Mouse (Mus musculus) thymus, postnatal 0 days (tissue): ENCODE results near the gene Bdh1. TPM values are rescaled to one million over a fixed set of nuclear protein-coding genes. Genes with fewer than 3 reads are reported as not detected.
"Not testable (repeated sequence)": the region's sequence is repeated elsewhere in the genome, so short reads cannot be mapped to it uniquely, and the experiment has no call there.

ENCODE experiments used
- DNase-seq: peaks from one replicate; pipeline ENCODE4 v3.0.0-alpha.2; 2015; ENCODE audit warnings: low spot score
- polyA plus RNA-seq: library from polyadenylated mRNA; unstranded; fragments of >200 nt; fragmentation: Nextera tagmentation; extraction: Ambion mirVana; gene quantifications from 2 replicates; pipeline ENCODE4 v1.2.1, GENCODE M21; 2015

Bdh1 gene
- 76.1 and 78.6 TPM in 2 replicates for polyA plus RNA-seq

GRCm38 (mm10) chr16:31422000-31422399 is at the start of gene Bdh1:
TSS of gene Bdh1 (plus strand) at chr16:31422280.
- no peak for DNase-seq

GRCm38 (mm10) chr16:31372316-31372715 is 49.8 kb upstream of the Bdh1 start:
- not testable (repeated sequence) for DNase-seq

- not testable (repeated sequence) for DNase-seq
These were observed 46.0 kb upstream of the Bdh1 start for GRCm38 (mm10) chr16:31375877-31376582.

GRCm38 (mm10) chr16:31388269-31388668 is 33.8 kb upstream of the Bdh1 start:
- DNase-seq: not testable (repeated sequence)

- DNase-seq: no peak
These were observed 22.8 kb upstream of the Bdh1 start for GRCm38 (mm10) chr16:31399231-31399630.

- DNase-seq: no peak
These were observed 21.0 kb upstream of the Bdh1 start for GRCm38 (mm10) chr16:31400908-31401692.

GRCm38 (mm10) chr16:31402096-31402495 is 20.0 kb upstream of the Bdh1 start:
- no peak for DNase-seq

GRCm38 (mm10) chr16:31403971-31404370 is 18.1 kb upstream of the Bdh1 start:
- no peak for DNase-seq

GRCm38 (mm10) chr16:31405040-31405439 is 17.0 kb upstream of the Bdh1 start:
- no peak for DNase-seq

GRCm38 (mm10) chr16:31407872-31408271 is 14.2 kb upstream of the Bdh1 start:
- DNase-seq: no peak

GRCm38 (mm10) chr16:31410969-31411368 is 11.1 kb upstream of the Bdh1 start:
- no peak for DNase-seq

GRCm38 (mm10) chr16:31412321-31412720 is 9.8 kb upstream of the Bdh1 start:
- DNase-seq: no peak

GRCm38 (mm10) chr16:31413777-31414176 is 8.3 kb upstream of the Bdh1 start:
- DNase-seq: no peak

GRCm38 (mm10) chr16:31415885-31416450 is 6.1 kb upstream of the Bdh1 start:
- DNase-seq: no peak

GRCm38 (mm10) chr16:31418704-31419103 is 3.4 kb upstream of the Bdh1 start:
- no peak for DNase-seq

- DNase-seq: no peak
These were observed 2.6 kb upstream of the Bdh1 start for GRCm38 (mm10) chr16:31419457-31419856.

- DNase-seq: no peak
These were observed 642 bp downstream of the Bdh1 start for GRCm38 (mm10) chr16:31422722-31423121.

- DNase-seq: no peak
These were observed 1.3 kb downstream of the Bdh1 start for GRCm38 (mm10) chr16:31423368-31423767.

- peak; percentile 16 for DNase-seq
These were observed 2.5 kb downstream of the Bdh1 start for GRCm38 (mm10) chr16:31424416-31425187.

GRCm38 (mm10) chr16:31425508-31425907 is 3.4 kb downstream of the Bdh1 start:
- peak; percentile 75 for DNase-seq

GRCm38 (mm10) chr16:31426496-31427126 is 4.5 kb downstream of the Bdh1 start:
- no peak for DNase-seq
